Mouse (Mus musculus): Measurements from ENCODE around the gene Hmcn1. TPM values are rescaled to one million over a fixed set of nuclear protein-coding genes. Genes with fewer than 3 reads are reported as not detected.

The Hmcn1 gene
- total and polyA plus RNA-seq, 2 experiments, result 1.0 to 2.7 TPM

DNA sequence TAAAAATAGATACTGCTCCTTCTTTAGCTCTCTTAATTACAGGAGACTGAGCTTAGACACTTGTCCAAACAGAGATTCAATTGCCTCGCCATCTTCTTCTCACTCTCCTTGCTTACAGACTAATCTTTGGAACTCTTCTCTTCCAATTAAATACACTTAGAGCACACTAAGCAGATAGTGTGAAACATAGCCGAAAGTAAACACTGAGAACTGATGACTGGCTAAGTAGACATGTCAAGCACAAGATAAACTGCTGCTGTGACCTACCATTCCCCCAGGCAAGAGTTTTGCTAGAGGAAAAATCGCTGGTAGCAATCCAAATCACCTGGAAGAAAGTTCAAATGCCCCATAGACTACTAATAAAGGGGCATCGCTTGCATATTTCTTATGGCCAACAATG lies 178.3 kb downstream of the Hmcn1 start:
- Histone ChIP-seq H3K9ac (ENCODE audit: low read depth, low read length) (no peak overlapping the region), H3K79me2 (ENCODE audit: control insufficient read depth, insufficient read depth, low read length) (no peaks in the 10 kb centered on the region), H3K27ac (replicated peaks; ENCODE audit: insufficient read depth, low read depth, low read length) (no peak overlapping the region), H3K4me3 (ENCODE audit: insufficient read depth, low read depth, low read length) (no peak overlapping the region), H3K36me3 (ENCODE audit: control insufficient read depth, insufficient read depth, low read length) (no peaks in the 10 kb centered on the region), H3K4me1 (ENCODE audit: control insufficient read depth, insufficient read depth, low read length) (no peaks in the 10 kb centered on the region), H3K27me3 (ENCODE audit: control insufficient read depth, insufficient read depth, low read length) (no peaks in the 10 kb centered on the region)
- no peak for TF ChIP-seq CTCF (IDR thresholded peaks at IDR 0.05; ENCODE audit: low read depth, low read length)
- TF ChIP-seq POLR2A (IDR thresholded peaks at IDR 0.05; ENCODE audit: extremely low read depth, insufficient read depth, low read length), result no peak
- peak; percentile 5 for DNase-seq (ENCODE audit: extremely low read depth, low read depth, low spot score)
- WGBS, result 60% methylated on average over 4 of the region's 4 CpGs

DNA sequence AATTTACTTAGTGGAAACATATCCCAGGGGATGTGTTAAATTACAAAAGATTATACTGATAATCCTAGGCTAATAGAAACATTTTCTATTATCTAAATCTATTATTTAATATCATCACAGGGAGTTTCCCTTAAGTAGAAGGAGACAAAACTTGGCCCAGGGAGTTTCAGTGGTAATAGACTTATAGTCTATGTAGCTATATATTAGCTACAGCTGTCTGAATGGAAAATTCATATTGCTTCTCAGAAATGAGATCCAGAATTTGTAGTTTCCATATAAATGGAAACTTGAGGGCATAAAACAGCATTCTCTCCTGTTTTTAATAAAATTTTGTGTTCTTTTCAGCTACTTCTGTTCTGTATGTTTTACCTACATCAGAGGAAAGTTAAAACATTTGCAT lies 179.9 kb downstream of the Hmcn1 start:
- no peaks in the 10 kb centered on the region for H3K79me2 ChIP-seq (ENCODE audit: control insufficient read depth, insufficient read depth, low read length)
- H3K4me1 ChIP-seq (ENCODE audit: control insufficient read depth, insufficient read depth, low read length), result no peaks in the 10 kb centered on the region
- H3K27ac ChIP-seq (replicated peaks; ENCODE audit: insufficient read depth, low read depth, low read length), result no peak overlapping the region
- no peaks in the 10 kb centered on the region for H3K36me3 ChIP-seq (ENCODE audit: control insufficient read depth, insufficient read depth, low read length)
- no peak for DNase-seq (ENCODE audit: extremely low read depth, low read depth, low spot score)
- no peak overlapping the region for H3K9ac ChIP-seq (ENCODE audit: low read depth, low read length)
- TF ChIP-seq POLR2A (IDR thresholded peaks at IDR 0.05; ENCODE audit: extremely low read depth, insufficient read depth, low read length), result no peak
- no peak overlapping the region for H3K4me3 ChIP-seq (ENCODE audit: insufficient read depth, low read depth, low read length)
- no peaks in the 10 kb centered on the region for H3K27me3 ChIP-seq (ENCODE audit: control insufficient read depth, insufficient read depth, low read length)

DNA sequence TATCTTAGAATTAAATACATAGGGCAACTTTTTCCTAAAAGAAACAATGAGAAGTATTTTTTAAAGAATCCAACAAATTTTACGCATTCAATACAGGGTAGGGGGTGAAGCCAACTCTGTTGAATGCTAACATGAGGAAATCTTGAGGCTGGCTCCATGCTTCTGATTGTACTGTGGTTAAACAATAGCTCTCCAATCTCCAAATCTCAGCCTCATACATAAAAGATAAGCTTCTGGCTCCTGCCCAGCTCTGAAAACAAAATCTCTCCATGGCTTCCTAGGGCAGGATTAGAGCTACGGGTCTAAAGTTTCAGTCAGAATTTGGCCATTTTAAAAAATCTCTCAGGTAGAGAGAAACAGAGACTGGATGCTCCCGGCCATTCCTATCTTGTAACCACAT lies 186.4 kb downstream of the Hmcn1 start:
- 70% methylated on average over 3 of the region's 3 CpGs for WGBS
- Histone ChIP-seq H3K27me3 (ENCODE audit: control insufficient read depth, insufficient read depth, low read length) (no peaks in the 10 kb centered on the region), H3K27ac (replicated peaks; ENCODE audit: insufficient read depth, low read depth, low read length) (no peak overlapping the region), H3K4me3 (ENCODE audit: insufficient read depth, low read depth, low read length) (no peak overlapping the region), H3K9ac (ENCODE audit: low read depth, low read length) (no peak overlapping the region), H3K36me3 (ENCODE audit: control insufficient read depth, insufficient read depth, low read length) (no peaks in the 10 kb centered on the region), H3K79me2 (ENCODE audit: control insufficient read depth, insufficient read depth, low read length) (no peaks in the 10 kb centered on the region), H3K4me1 (ENCODE audit: control insufficient read depth, insufficient read depth, low read length) (no peaks in the 10 kb centered on the region)
- TF ChIP-seq POLR2A (IDR thresholded peaks at IDR 0.05; ENCODE audit: extremely low read depth, insufficient read depth, low read length), result no peak
- TF ChIP-seq CTCF (IDR thresholded peaks at IDR 0.05; ENCODE audit: low read depth, low read length), result no peak
- no peak for DNase-seq (ENCODE audit: extremely low read depth, low read depth, low spot score)

DNA sequence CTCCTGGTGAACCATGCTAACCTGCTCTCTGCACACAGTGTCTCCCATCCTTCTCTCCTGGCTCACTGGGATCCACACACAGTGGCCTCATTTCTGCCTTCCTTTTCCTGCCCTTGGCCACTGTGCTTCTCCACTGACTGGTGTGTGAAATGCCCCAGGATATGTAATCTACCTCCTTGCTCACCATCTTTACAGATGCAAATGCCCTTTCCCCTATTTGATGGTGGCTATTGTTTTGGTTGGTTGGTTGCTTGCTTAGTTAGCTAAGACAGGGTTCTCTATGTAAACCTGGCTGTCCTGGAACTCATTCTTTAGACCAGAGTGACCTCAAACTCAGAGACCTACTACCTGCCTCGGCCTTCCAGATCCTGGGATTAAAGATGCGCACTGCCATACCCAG lies 187.8 kb downstream of the Hmcn1 start:
- Histone ChIP-seq H3K27me3 (ENCODE audit: control insufficient read depth, insufficient read depth, low read length) (no peaks in the 10 kb centered on the region), H3K36me3 (ENCODE audit: control insufficient read depth, insufficient read depth, low read length) (no peaks in the 10 kb centered on the region), H3K4me1 (ENCODE audit: control insufficient read depth, insufficient read depth, low read length) (no peaks in the 10 kb centered on the region), H3K27ac (replicated peaks; ENCODE audit: insufficient read depth, low read depth, low read length) (no peak overlapping the region), H3K9ac (ENCODE audit: low read depth, low read length) (no peak overlapping the region), H3K4me3 (ENCODE audit: insufficient read depth, low read depth, low read length) (no peak overlapping the region), H3K79me2 (ENCODE audit: control insufficient read depth, insufficient read depth, low read length) (no peaks in the 10 kb centered on the region)
- no peak for DNase-seq (ENCODE audit: extremely low read depth, low read depth, low spot score)
- 92% methylated on average over 2 of the region's 2 CpGs for WGBS
- TF ChIP-seq POLR2A (IDR thresholded peaks at IDR 0.05; ENCODE audit: extremely low read depth, insufficient read depth, low read length) (no peak), CTCF (IDR thresholded peaks at IDR 0.05; ENCODE audit: low read depth, low read length) (no peak)

DNA sequence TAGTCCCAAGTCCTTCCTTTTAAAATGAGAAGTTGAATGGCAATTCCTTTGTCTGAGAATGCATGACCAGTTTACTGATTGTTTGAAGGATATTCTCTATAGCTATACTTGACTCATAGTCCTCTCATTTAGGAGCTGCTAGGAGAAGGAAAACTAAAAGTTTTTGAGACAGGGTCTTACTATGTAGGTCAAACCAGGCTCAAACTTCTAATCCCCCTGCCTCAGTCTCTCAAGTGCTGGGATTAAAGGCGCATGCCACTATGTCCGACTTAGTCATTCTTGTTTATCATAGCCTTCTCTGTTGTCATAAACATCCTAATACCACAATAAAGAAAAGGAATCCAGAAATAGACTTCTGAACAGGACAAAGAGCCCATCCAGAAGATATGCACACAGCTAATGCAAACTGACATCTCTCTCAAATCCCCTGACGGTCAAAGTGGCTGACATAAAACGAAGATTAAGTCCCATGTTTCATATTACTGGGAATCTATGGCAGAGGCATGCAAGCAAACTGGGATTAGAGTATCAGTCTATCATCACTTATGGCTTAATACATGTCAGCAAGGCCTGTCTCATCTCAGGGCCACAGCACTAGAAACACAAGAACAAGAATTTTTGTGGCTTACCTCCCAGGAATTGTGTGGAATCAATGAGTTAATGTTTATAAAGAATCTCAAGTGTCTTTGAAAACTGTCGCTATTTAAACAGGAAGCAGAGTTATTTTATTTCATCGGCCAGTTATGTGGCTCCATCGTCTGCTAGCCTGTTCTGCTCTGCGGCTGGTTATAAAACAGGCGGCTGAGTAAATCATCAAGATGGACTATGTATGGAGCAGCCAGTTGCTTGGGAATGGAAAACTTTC lies 188.8 kb downstream of the Hmcn1 start:
- H3K27ac ChIP-seq (replicated peaks; ENCODE audit: insufficient read depth, low read depth, low read length), result no peak overlapping the region
- 83% methylated on average over 9 of the region's 9 CpGs for WGBS
- TF ChIP-seq CTCF (IDR thresholded peaks at IDR 0.05; ENCODE audit: low read depth, low read length) (no peak), POLR2A (IDR thresholded peaks at IDR 0.05; ENCODE audit: extremely low read depth, insufficient read depth, low read length) (no peak)
- no peak overlapping the region for H3K4me3 ChIP-seq (ENCODE audit: insufficient read depth, low read depth, low read length)
- no peaks in the 10 kb centered on the region for H3K36me3 ChIP-seq (ENCODE audit: control insufficient read depth, insufficient read depth, low read length)
- H3K27me3 ChIP-seq (ENCODE audit: control insufficient read depth, insufficient read depth, low read length), result no peaks in the 10 kb centered on the region
- no peaks in the 10 kb centered on the region for H3K79me2 ChIP-seq (ENCODE audit: control insufficient read depth, insufficient read depth, low read length)
- H3K9ac ChIP-seq (ENCODE audit: low read depth, low read length), result no peak overlapping the region
- DNase-seq (ENCODE audit: extremely low read depth, low read depth, low spot score), result no peak
- no peaks in the 10 kb centered on the region for H3K4me1 ChIP-seq (ENCODE audit: control insufficient read depth, insufficient read depth, low read length)

DNA sequence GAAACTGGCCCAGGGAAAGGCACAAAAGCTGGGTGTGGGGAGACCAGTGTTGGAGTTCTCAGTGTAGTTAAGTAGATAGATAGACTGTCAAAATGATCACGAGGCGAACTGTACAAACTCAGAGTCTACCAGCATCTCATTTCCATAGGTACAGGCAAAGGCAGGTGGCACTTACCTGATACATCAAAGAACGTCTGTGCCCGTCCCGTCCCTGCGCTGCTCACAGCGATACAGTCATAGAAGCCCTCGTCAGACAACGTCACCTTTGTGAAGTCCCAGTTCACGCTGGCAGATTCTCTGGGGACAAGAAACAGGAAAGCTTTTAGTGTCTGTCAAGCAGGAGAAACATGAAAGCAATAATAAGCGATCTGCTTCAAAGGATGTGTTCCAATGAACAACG lies 190.6 kb downstream of the Hmcn1 start:
- H3K4me1 ChIP-seq (ENCODE audit: control insufficient read depth, insufficient read depth, low read length), result no peaks in the 10 kb centered on the region
- no peak overlapping the region for H3K9ac ChIP-seq (ENCODE audit: low read depth, low read length)
- no peak for TF ChIP-seq CTCF (IDR thresholded peaks at IDR 0.05; ENCODE audit: low read depth, low read length)
- TF ChIP-seq POLR2A (IDR thresholded peaks at IDR 0.05; ENCODE audit: extremely low read depth, insufficient read depth, low read length), result no peak
- no peaks in the 10 kb centered on the region for H3K79me2 ChIP-seq (ENCODE audit: control insufficient read depth, insufficient read depth, low read length)
- WGBS, result 88% methylated on average over 12 of the region's 12 CpGs
- H3K27me3 ChIP-seq (ENCODE audit: control insufficient read depth, insufficient read depth, low read length), result no peaks in the 10 kb centered on the region
- no peak for DNase-seq (ENCODE audit: extremely low read depth, low read depth, low spot score)
- no peak overlapping the region for H3K4me3 ChIP-seq (ENCODE audit: insufficient read depth, low read depth, low read length)
- no peaks in the 10 kb centered on the region for H3K36me3 ChIP-seq (ENCODE audit: control insufficient read depth, insufficient read depth, low read length)
- no peak overlapping the region for H3K27ac ChIP-seq (replicated peaks; ENCODE audit: insufficient read depth, low read depth, low read length)
